ENCODE assay signal across 9 mouse cellular contexts in the genomic region with DNA sequence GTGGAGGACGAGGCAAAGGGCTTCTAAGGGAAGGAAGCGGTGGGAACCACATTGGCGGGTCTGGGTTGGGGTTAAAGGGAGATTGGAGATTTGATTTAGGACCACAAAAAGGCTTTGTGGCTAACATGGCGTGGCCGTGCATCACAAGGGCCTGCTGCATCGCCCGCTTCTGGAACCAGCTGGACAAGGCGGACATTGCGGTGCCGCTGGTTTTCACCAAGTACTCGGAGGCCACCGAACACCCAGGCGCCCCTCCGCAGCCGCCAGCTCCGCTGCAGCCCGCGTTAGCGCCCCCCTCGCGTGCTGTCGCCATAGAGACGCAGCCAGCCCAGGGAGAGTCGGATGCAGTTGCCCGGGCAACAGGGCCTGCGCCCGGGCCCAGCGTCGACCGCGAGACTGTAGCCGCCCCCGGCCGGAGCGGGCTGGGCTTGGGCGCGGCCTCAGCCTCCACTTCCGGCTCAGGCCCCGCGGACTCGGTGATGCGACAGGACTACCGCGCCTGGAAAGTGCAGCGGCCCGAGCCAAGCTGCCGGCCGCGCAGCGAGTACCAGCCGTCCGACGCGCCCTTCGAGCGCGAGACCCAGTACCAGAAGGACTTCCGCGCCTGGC. TPM values are rescaled to one million over a fixed set of nuclear protein-coding genes. Genes with fewer than 3 reads are reported as not detected.
DNase-seq lines count a peak whose midpoint lies in the region; ATAC-seq and TF ChIP-seq lines count a peak whose summit lies in the region.
"Had no signal": no experiment of that assay in that cellular context is flagged by ENCODE, and none has a peak within 500 bp of the region (broad histone marks: within the 10 kb centered on the region; RNA-seq: fewer than 3 reads in every experiment).

No protein-coding gene starts in this region.

- peaks cover 8% of the 10 kb centered on the region; the same call in 1 of the 2 replicates for H3K4me1 ChIP-seq in cortical plate, adult 2 months (ENCODE audit: control insufficient read depth, insufficient read depth, low read length)
- H3K4me1 ChIP-seq in midbrain, embryonic 10.5 days = peaks cover 56% of the 10 kb centered on the region
- H3K4me1 ChIP-seq in stomach, embryonic 16.5 days (ENCODE audit: control insufficient read depth, insufficient read depth, low read length) = peaks cover 24% of the 10 kb centered on the region

- TF ChIP-seq POLR2A in cortical plate, adult 2 months (IDR thresholded peaks at IDR 0.05; ENCODE audit: extremely low read depth, insufficient read depth, low read length) = no peak

- H3K9ac ChIP-seq in stomach, embryonic 16.5 days (ENCODE audit: low read length) = peak overlapping the region; percentile 60

- peak; percentile 51 for ATAC-seq in inflammation-experienced regulatory T-cells, adult 6 months
- peak; percentile 72 for ATAC-seq in stomach, embryonic 16.5 days (ENCODE audit: insufficient read depth, low FRiP score)

- H3K27me3 ChIP-seq in midbrain, embryonic 10.5 days (ENCODE audit: low read depth, poor library complexity, severe bottlenecking) = peaks cover 75% of the 10 kb centered on the region
- peaks cover 52% of the 10 kb centered on the region for H3K27me3 ChIP-seq in stomach, embryonic 16.5 days (ENCODE audit: control insufficient read depth, insufficient read depth, low read length)

- peak overlapping the region; percentile 98 for H3K4me3 ChIP-seq in cortical plate, adult 2 months (ENCODE audit: insufficient read depth, low read length)
- peak overlapping the region; percentile 74 for H3K4me3 ChIP-seq in midbrain, embryonic 10.5 days
- H3K4me3 ChIP-seq in stomach, embryonic 16.5 days (replicated peaks; ENCODE audit: low read length) = peak overlapping the region; percentile 53

- peak overlapping the region; percentile 96 for H3K27ac ChIP-seq in cortical plate, adult 2 months (ENCODE audit: insufficient read depth, low read length)
- peak overlapping the region; percentile 92 for H3K27ac ChIP-seq in midbrain, embryonic 10.5 days (replicated peaks)
- peak overlapping the region; percentile 16; the same call in 1 of the 2 replicates for H3K27ac ChIP-seq in stomach, embryonic 16.5 days (ENCODE audit: low read length)

- H3K36me3 ChIP-seq in midbrain, embryonic 10.5 days = 0 out of 2 replicates have a peak, but pooled peaks cover 4% of the 10 kb centered on the region
- H3K36me3 ChIP-seq in stomach, embryonic 16.5 days (ENCODE audit: control insufficient read depth, insufficient read depth, low read length) = no peaks in the 10 kb centered on the region

- peak; percentile 54 to 68 for DNase-seq in lung, adult 18-20 months
- DNase-seq in lung, postnatal 25 days (ENCODE audit: low spot score) = no peak
- peak; percentile 63 for DNase-seq in gastrocnemius, postnatal 10 days
- DNase-seq in left cerebral cortex, postnatal 14 days (ENCODE audit: low spot score in 2 of 2) = peak; percentile 86 to 87
- DNase-seq in midbrain, embryonic 10.5 days (ENCODE audit: low spot score) = peak; percentile 92

- H3K4me2 ChIP-seq in stomach, embryonic 16.5 days (ENCODE audit: low read depth, low read length) = peak overlapping the region; percentile 86

- WGBS in midbrain, embryonic 10.5 days = under 1% methylated on average over 59 of the region's 59 CpGs
- under 1% methylated on average over 59 of the region's 59 CpGs for WGBS in stomach, embryonic 16.5 days

- no peaks in the 10 kb centered on the region for H3K9me3 ChIP-seq in midbrain, embryonic 10.5 days (replicated peaks)
- no peaks in the 10 kb centered on the region for H3K9me3 ChIP-seq in stomach, embryonic 16.5 days (replicated peaks; ENCODE audit: control insufficient read depth, low read length)

- intact Hi-C loops in left cerebral cortex, postnatal 14 days (cut with DNase I) = loop anchor here (5.0 kb wide), 1 partner anchor 99 kb away; no protein-coding TSS in a partner anchor

- TF ChIP-seq CTCF in cortical plate, adult 2 months (IDR thresholded peaks at IDR 0.05; ENCODE audit: extremely low read depth, insufficient read depth, low read length) = no peak

RNA-seq across cellular contexts. Expression of a gene that starts 0.8 kb away (rescaled TPM):
- polyA plus RNA-seq in cortical plate, adult 2 months (2012; rRNA removed) = 94.8 and 96.4 TPM in 2 replicates
- 1 to 10 TPM; 5.6 to 7.0 TPM for total RNA-seq in gastrocnemius, postnatal 10 days (2021)
- 1 to 10 TPM; 3.1 to 5.6 (median 3.2) TPM for polyA plus RNA-seq in inflammation-experienced regulatory T-cells, adult 6 months (2017; shearing (Covaris generic))
- total RNA-seq in left cerebral cortex, postnatal 14 days (2021) = 100 to 1,000 TPM; 182 to 190 TPM
- 27.9 and 39.5 TPM in 2 replicates for polyA plus RNA-seq in midbrain, embryonic 10.5 days (2016; fragmentation: Nextera tagmentation; extraction: Ambion mirVana)
- polyA plus RNA-seq in stomach, embryonic 16.5 days (2015; fragmentation: Nextera tagmentation; extraction: Ambion mirVana) = 5.0 and 5.4 TPM in 2 replicates

RNA-seq across cellular contexts. Expression of a gene that starts 29.6 kb away (rescaled TPM):
- polyA plus RNA-seq in cortical plate, adult 2 months (2012; rRNA removed) = 0.10 TPM in 1 of 2 replicates, not detected in the other
- under 1 TPM in 1 of 2 experiments, not detected in 1; 0.41 TPM for total RNA-seq in gastrocnemius, postnatal 10 days (2021)
- polyA plus RNA-seq in inflammation-experienced regulatory T-cells, adult 6 months (2017; shearing (Covaris generic)) = not detected
- total RNA-seq in left cerebral cortex, postnatal 14 days (2021) = not detected
- 18.5 and 30.3 TPM in 2 replicates for polyA plus RNA-seq in midbrain, embryonic 10.5 days (2016; fragmentation: Nextera tagmentation; extraction: Ambion mirVana)
- polyA plus RNA-seq in stomach, embryonic 16.5 days (2015; fragmentation: Nextera tagmentation; extraction: Ambion mirVana) = 31.3 and 33.7 TPM in 2 replicates
- total RNA-seq: neutrophil, adult 5-6 weeks had no signal

Comparison
In these comparisons a context has a peak if more than half of its experiments do, and no peak if none do; other contexts are left out.
1. H3K27ac ChIP-seq: peak in every context shown above with its lines; median percentile 96 in cortical plate, adult 2 months; 92 in midbrain, embryonic 10.5 days; 16 in stomach, embryonic 16.5 days.
2. RNA of a gene that starts 29.6 kb away (polyA plus RNA-seq): 31.3 to 33.7 TPM in stomach, embryonic 16.5 days and 18.5 to 30.3 TPM in midbrain, embryonic 10.5 days; 0.10 TPM in cortical plate, adult 2 months and not detected in inflammation-experienced regulatory T-cells, adult 6 months; every median in the first group is over 10 times any median in the second.
3. Peak in every context shown above with its lines, with median percentiles within 50 percentile points of each other: H3K4me3 ChIP-seq.